Mouse (Mus musculus) stomach, embryonic 14.5 days (tissue): ENCODE results near the gene Ttll3. TPM values are rescaled to one million over a fixed set of nuclear protein-coding genes. Genes with fewer than 3 reads are reported as not detected.

Experiments used
- ATAC-seq: fragments of 200-750 bp; cut with Nextera tagmentation; 2 replicates; pipeline ENCODE4 v1.8.0; 2017; ENCODE audit warnings: low read depth, moderate TSS enrichment; ENCODE audit not compliant: insufficient number of reproducible peaks, insufficient read depth, low FRiP score
- H3K27ac ChIP-seq: fragments of 300-500 bp; sonication (generic); 2 replicates; pipeline ENCODE4 v1.5.1; 2014; ENCODE audit warnings: mild to moderate bottlenecking, low read length, moderate library complexity, mixed read lengths
- H3K27me3 ChIP-seq: fragments of 300-500 bp; sonication (generic); 2 replicates; pipeline ENCODE4 v1.6.1; 2014; ENCODE audit warnings: low read length, control low read depth, mixed read lengths; ENCODE audit not compliant: control insufficient read depth, insufficient read depth
- H3K36me3 ChIP-seq: fragments of 300-500 bp; sonication (generic); 2 replicates; pipeline ENCODE4 v1.6.1; 2014; ENCODE audit warnings: mild to moderate bottlenecking, control low read depth, low read length, moderate library complexity, mixed read lengths; ENCODE audit not compliant: control insufficient read depth, insufficient read depth
- H3K4me1 ChIP-seq: fragments of 300-500 bp; sonication (generic); 2 replicates; pipeline ENCODE4 v1.6.1; 2014; ENCODE audit warnings: low read length, control low read depth, mixed read lengths; ENCODE audit not compliant: control insufficient read depth, insufficient read depth
- H3K4me2 ChIP-seq: fragments of 300-500 bp; sonication (generic); replicated peaks from 2 replicates; pipeline ENCODE4 v1.6.1; 2014; ENCODE audit warnings: low read depth, low read length, control low read depth
- H3K4me3 ChIP-seq: fragments of 300-500 bp; sonication (generic); 2 replicates; pipeline ENCODE4 v1.5.1; 2014; ENCODE audit warnings: low read depth, low read length, control low read depth
- H3K9ac ChIP-seq: fragments of 300-500 bp; sonication (generic); replicated peaks from 2 replicates; pipeline ENCODE4 v1.6.1; 2014; ENCODE audit warnings: low read depth, mild to moderate bottlenecking, control low read depth, low read length, moderate library complexity, mixed read lengths
- H3K9me3 ChIP-seq: fragments of 300-500 bp; sonication (generic); 2 replicates; pipeline ENCODE4 v1.6.1; 2016; ENCODE audit warnings: low read depth, low read length, control low read depth; ENCODE audit not compliant: control insufficient read depth
- WGBS: fragments of 180-500 bp; shearing (Covaris S2); extraction: QIAGEN DNeasy Blood & Tissue Kit; methylation state at CpG from one replicate; pipeline ENCODE4 v1.1.7; 2014; 5-methylcytosine and 5-hydroxymethylcytosine counted together
- microRNA-seq: library from miRNA; unstranded; fragments of <30 nt; microRNA quantifications from one replicate; pipeline ENCODE4, GENCODE M21; 2016
- polyA plus RNA-seq: library from polyadenylated mRNA; unstranded; fragments of >200 nt; fragmentation: Nextera tagmentation; extraction: Ambion mirVana; gene quantifications from 2 replicates; pipeline ENCODE4 v1.2.1, GENCODE M21; 2014

The Ttll3 gene
- polyA plus RNA-seq, 1 experiment from 2014 or later, result 2.6 TPM

GRCm38 (mm10) chr6:113464040-113464439, 75.0 kb downstream of the Ttll3 start:
- no peak for ATAC-seq
- H3K4me1 ChIP-seq, result no peaks in the 10 kb centered on the region
- 66% methylated on average over 7 of the region's 7 CpGs for WGBS

More at GRCm38 (mm10) chr6:113464040-113464439, 75.0 kb downstream of the Ttll3 start:
- H3K36me3 ChIP-seq, result no peaks in the 10 kb centered on the region
- H3K4me2 ChIP-seq, result no peak overlapping the region
- no peak overlapping the region for H3K27ac ChIP-seq
- no peaks in the 10 kb centered on the region for H3K27me3 ChIP-seq
- no peak overlapping the region for H3K9ac ChIP-seq
- H3K4me3 ChIP-seq, result no peak overlapping the region
- H3K9me3 ChIP-seq, result no peaks in the 10 kb centered on the region

Small RNA genes lying within 50 kb of the gene (microRNA-seq; reads per million reads assigned to microRNA genes)
- not detected for gene Gm24387

Other genes with a start within 250 kb of the Ttll3 start
- gene Lhfpl4, start 193.9 kb upstream of the Ttll3 start, polyA plus RNA-seq, result 0.87 and 1.8 TPM in 2 replicates
- gene Mtmr14, start 151.4 kb upstream of the Ttll3 start, polyA plus RNA-seq, result 31.6 and 33.2 TPM in 2 replicates
- 0.20 TPM in 1 of 2 replicates, not detected in the other for gene Cpne9, start 107.0 kb upstream of the Ttll3 start, polyA plus RNA-seq
- gene Brpf1, start 82.1 kb upstream of the Ttll3 start, polyA plus RNA-seq, result 20.1 and 21.1 TPM in 2 replicates
- gene Ogg1, start 62.3 kb upstream of the Ttll3 start, polyA plus RNA-seq, result 14.7 and 18.0 TPM in 2 replicates
- gene Camk1, start 45.3 kb upstream of the Ttll3 start, polyA plus RNA-seq, result 102 and 107 TPM in 2 replicates
- gene Tada3, start 11.4 kb upstream of the Ttll3 start, polyA plus RNA-seq, result 52.6 and 54.8 TPM in 2 replicates
- gene Arpc4, start 11.1 kb upstream of the Ttll3 start, polyA plus RNA-seq, result 222 and 230 TPM in 2 replicates
- gene Rpusd3, start 30.1 kb downstream of the Ttll3 start, polyA plus RNA-seq, result 20.2 and 20.3 TPM in 2 replicates
- gene Cidec, start 46.5 kb downstream of the Ttll3 start, polyA plus RNA-seq, result 0.46 TPM in 1 of 2 replicates, not detected in the other
- 78.6 and 81.1 TPM in 2 replicates for gene Jagn1, start 53.3 kb downstream of the Ttll3 start, polyA plus RNA-seq
- gene Il17re, start 69.2 kb downstream of the Ttll3 start, polyA plus RNA-seq, result 19.0 and 19.8 TPM in 2 replicates
- gene Il17rc, start 82.2 kb downstream of the Ttll3 start, polyA plus RNA-seq, result 10.6 and 12.9 TPM in 2 replicates
- 16.0 and 20.5 TPM in 2 replicates for gene Creld1, start 94.0 kb downstream of the Ttll3 start, polyA plus RNA-seq
- gene Prrt3, start 112.7 kb downstream of the Ttll3 start, polyA plus RNA-seq, result 0.48 and 0.61 TPM in 2 replicates
- gene Emc3, start 142.4 kb downstream of the Ttll3 start, polyA plus RNA-seq, result 84.8 and 94.9 TPM in 2 replicates
- gene Fancd2, start 142.4 kb downstream of the Ttll3 start, polyA plus RNA-seq, result 12.3 and 13.8 TPM in 2 replicates
- 0.28 and 0.82 TPM in 2 replicates for gene Fancd2os, start 211.5 kb downstream of the Ttll3 start, polyA plus RNA-seq
- 244 and 245 TPM in 2 replicates for gene Brk1, start 215.5 kb downstream of the Ttll3 start, polyA plus RNA-seq
- gene Vhl, start 234.7 kb downstream of the Ttll3 start, polyA plus RNA-seq, result 43.5 and 50.5 TPM in 2 replicates
- 6.3 and 7.4 TPM in 2 replicates for gene Irak2, start 249.2 kb downstream of the Ttll3 start, polyA plus RNA-seq